Mouse (Mus musculus) intestine, embryonic 16.5 days (tissue): ENCODE measurements at regions not wholly inside any gene's neighbourhood (a gene's known extent, or its start where the extent isn't known, plus 50 kb on each side); places are given as distances from the start of the nearest gene placed in this dataset.

Source experiments
- ATAC-seq: fragments of 200-750 bp; cut with Nextera tagmentation; 2 replicates; pipeline ENCODE4 v1.8.0; 2017; ENCODE audit warnings: moderate TSS enrichment, moderate library complexity
- H3K27ac ChIP-seq: fragments of 300-500 bp; sonication (generic); 2 replicates; pipeline ENCODE4 v1.5.1; 2014; ENCODE audit warnings: mild to moderate bottlenecking, low read length
- H3K27me3 ChIP-seq: fragments of 300-500 bp; sonication (generic); replicated peaks from 2 replicates; pipeline ENCODE4 v1.6.1; 2014; ENCODE audit warnings: low read length, control low read depth, mixed read lengths; ENCODE audit not compliant: control insufficient read depth, insufficient read depth
- H3K36me3 ChIP-seq: fragments of 300-500 bp; sonication (generic); 2 replicates; pipeline ENCODE4 v1.6.1; 2014; ENCODE audit warnings: low read length, control low read depth; ENCODE audit not compliant: control insufficient read depth, insufficient read depth
- H3K4me1 ChIP-seq: fragments of 300-500 bp; sonication (generic); 2 replicates; pipeline ENCODE4 v1.6.1; 2014; ENCODE audit warnings: low read length, control low read depth, mixed read lengths; ENCODE audit not compliant: control insufficient read depth, insufficient read depth
- H3K4me2 ChIP-seq: fragments of 300-500 bp; sonication (generic); 2 replicates; pipeline ENCODE4 v1.6.1; 2014; ENCODE audit warnings: low read depth, low read length, control low read depth
- H3K4me3 ChIP-seq: fragments of 300-500 bp; sonication (generic); 2 replicates; pipeline ENCODE4 v1.5.1; 2014; ENCODE audit warnings: mild to moderate bottlenecking, low read length
- H3K9ac ChIP-seq: fragments of 300-500 bp; sonication (generic); 2 replicates; pipeline ENCODE4 v1.6.1; 2014; ENCODE audit warnings: low read depth, low read length
- H3K9me3 ChIP-seq: fragments of 300-500 bp; sonication (generic); 2 replicates; pipeline ENCODE4 v1.6.1; 2016; ENCODE audit warnings: low read length, control low read depth; ENCODE audit not compliant: control insufficient read depth
- WGBS: fragments of 180-500 bp; shearing (Covaris S2); extraction: QIAGEN DNeasy Blood & Tissue Kit; methylation state at CpG from one replicate; pipeline ENCODE4 v1.1.7; 2014; 5-methylcytosine and 5-hydroxymethylcytosine counted together

DNA sequence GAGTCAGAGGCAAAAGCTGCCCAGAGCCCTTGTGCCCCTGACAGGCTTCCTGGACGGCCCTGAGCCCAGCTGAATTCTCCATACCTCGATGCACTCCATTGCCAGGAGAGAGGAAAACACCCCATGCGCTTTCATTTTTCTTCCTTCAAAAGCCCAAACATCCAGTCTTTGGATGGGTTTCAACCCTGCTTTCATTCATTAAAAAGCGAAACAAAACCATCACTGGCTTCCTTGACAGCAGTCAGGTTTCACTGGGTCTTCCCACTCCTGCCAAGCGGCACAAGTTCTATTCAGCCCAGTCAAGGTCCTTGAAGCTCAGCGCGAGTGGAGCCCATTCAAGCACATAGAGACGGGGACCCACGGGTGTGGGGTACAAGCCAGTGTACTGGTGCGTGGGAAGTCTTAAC, 348.8 kb downstream of the Ankrd50 start:
- no peak overlapping the region for H3K27ac ChIP-seq

DNA sequence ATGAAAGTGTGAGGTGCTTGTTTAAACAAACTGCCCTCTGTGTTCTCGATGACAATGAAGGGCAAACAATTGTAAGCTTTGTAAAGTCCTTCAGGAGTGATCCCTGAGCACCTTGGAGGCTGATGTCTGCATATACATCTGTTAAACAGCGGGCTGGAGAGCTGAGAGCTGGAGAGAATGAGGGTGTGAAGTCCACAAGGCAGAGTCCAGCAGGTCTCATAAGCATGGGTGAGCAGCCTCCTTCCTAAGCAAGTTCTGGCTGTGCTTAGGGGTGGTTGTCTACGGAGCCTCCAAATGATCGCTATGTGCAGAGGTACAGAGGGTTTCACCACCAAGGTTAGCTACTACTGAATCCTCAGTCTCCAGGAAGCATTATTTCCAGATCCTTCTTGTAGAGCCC, 350.2 kb downstream of the Ankrd50 start:
- 74% methylated on average over 4 of the region's 4 CpGs for WGBS
- Histone ChIP-seq H3K9ac (no peak overlapping the region), H3K36me3 (no peaks in the 10 kb centered on the region), H3K4me2 (no peak overlapping the region), H3K9me3 (no peaks in the 10 kb centered on the region), H3K4me1 (peaks cover 3% of the 10 kb centered on the region; the same call in 1 of the 2 replicates), H3K4me3 (no peak overlapping the region), H3K27me3 (no peaks in the 10 kb centered on the region), H3K27ac (no peak overlapping the region)
- no peak for ATAC-seq

More for the DNA sequence above, 348.8 kb downstream of the Ankrd50 start:
- WGBS, result 85% methylated on average over 10 of the region's 10 CpGs
- H3K4me2 ChIP-seq, result no peak overlapping the region
- H3K27me3 ChIP-seq, result no peaks in the 10 kb centered on the region
- no peak overlapping the region for H3K4me3 ChIP-seq
- ATAC-seq, result no peak
- no peak overlapping the region for H3K9ac ChIP-seq
- peaks cover 3% of the 10 kb centered on the region; the same call in 1 of the 2 replicates for H3K4me1 ChIP-seq
- no peaks in the 10 kb centered on the region for H3K9me3 ChIP-seq
- H3K36me3 ChIP-seq, result no peaks in the 10 kb centered on the region

DNA sequence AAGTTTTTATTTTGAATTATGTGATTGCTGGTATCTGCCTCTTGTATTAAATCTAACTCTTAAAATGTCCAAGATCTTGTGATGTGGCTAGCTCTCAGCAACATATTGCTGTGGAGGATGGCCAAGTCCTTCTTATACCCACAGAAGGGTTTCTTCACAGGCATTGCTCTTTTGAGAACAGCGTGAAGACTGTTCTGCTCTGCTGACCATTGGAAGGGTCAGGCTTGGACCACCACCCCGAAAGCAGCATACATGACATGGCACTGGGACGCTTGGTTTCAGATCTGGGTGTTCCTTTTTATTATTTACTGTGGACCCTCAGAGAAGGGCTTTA, 352.8 kb downstream of the Ankrd50 start:
- Histone ChIP-seq H3K4me1 (peaks cover 3% of the 10 kb centered on the region; the same call in 1 of the 2 replicates), H3K4me2 (no peak overlapping the region), H3K36me3 (no peaks in the 10 kb centered on the region), H3K27me3 (no peaks in the 10 kb centered on the region), H3K4me3 (no peak overlapping the region), H3K9me3 (no peaks in the 10 kb centered on the region), H3K9ac (no peak overlapping the region), H3K27ac (no peak overlapping the region)
- no peak for ATAC-seq
- WGBS, result 87% methylated on average over 3 of the region's 3 CpGs

DNA sequence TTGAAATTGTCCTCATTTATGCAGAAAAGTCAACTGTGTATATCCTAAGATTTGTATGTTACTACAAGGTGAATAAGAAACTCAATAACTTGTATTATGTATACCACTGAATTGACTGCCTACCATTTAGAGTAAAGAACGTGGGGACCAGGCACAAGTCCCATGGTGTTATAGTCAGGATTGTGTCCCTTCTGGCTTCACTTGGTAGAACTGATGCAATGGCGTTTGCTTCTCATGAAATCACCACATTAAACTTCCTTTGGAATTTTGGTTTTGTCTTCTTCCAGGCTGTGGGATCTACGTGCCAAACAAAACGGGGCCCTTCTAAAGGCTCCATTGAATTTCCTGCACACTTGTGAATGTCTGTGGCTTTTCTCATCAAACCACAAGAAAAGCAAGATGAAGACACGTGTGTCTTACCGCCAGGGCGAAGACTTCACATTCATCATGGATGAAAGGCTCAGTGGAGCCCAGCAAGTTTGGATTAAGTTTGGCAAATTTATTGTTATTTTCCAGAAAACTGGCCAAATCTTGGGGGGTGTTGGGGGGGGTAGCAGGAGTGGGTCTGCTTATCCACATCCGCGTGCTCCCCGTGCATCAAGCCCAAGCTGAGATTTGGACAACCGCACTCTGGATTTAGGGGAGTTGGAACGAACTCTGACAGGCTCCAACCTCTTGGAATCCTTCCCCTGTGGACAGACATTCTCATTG, 353.3 kb downstream of the Ankrd50 start:
- Histone ChIP-seq H3K9me3 (no peaks in the 10 kb centered on the region), H3K4me1 (peaks cover 3% of the 10 kb centered on the region; the same call in 1 of the 2 replicates), H3K9ac (no peak overlapping the region), H3K36me3 (no peaks in the 10 kb centered on the region), H3K4me2 (no peak overlapping the region), H3K27ac (no peak overlapping the region), H3K4me3 (no peak overlapping the region), H3K27me3 (no peaks in the 10 kb centered on the region)
- WGBS, result 72% methylated on average over 12 of the region's 12 CpGs
- no peak for ATAC-seq

DNA sequence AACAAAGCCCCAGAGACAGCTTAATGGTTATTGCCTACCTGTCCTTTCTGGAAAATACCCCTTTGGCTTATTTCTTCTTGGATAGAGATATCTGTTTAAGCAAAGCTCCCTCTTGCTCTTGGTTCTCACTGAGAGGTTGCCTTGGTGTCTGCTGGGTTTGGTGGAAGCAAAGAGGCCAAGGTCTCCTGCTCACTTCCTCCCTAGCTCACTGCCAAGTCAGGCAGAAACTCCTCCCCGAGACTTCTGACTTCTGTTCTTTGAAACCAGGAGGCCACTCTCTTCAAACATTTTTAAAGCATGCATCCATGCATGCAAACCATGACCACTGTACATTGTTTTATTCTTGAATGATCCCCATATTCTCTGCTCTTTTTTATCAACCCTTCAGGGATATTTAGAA, 354.6 kb downstream of the Ankrd50 start:
- peaks cover 3% of the 10 kb centered on the region; the same call in 1 of the 2 replicates for H3K4me1 ChIP-seq
- no peak for ATAC-seq
- H3K9me3 ChIP-seq, result no peaks in the 10 kb centered on the region
- no peak overlapping the region for H3K4me2 ChIP-seq
- no peaks in the 10 kb centered on the region for H3K27me3 ChIP-seq
- no peak overlapping the region for H3K4me3 ChIP-seq
- no peaks in the 10 kb centered on the region for H3K36me3 ChIP-seq
- H3K9ac ChIP-seq, result no peak overlapping the region
- H3K27ac ChIP-seq, result no peak overlapping the region
- 72% methylated on average over 1 of the region's 1 CpGs for WGBS

DNA sequence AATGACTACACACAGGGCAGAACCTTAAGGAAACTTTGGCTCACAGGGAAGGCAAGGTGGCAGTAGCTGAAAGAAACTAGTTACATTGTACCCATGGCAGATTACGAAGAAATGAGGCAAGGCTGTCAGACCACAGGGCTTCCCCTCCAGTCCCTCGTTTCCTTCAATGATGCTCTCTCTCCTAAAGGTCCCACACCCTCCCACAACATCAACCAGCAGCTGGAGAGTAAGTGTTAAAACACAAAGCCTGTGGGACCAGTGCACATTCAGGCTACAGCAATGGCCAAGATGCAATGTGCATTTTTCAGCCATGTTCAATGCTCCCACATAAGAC, 355.5 kb downstream of the Ankrd50 start:
- ATAC-seq, result no peak
- no peak overlapping the region for H3K4me3 ChIP-seq
- no peak overlapping the region for H3K4me2 ChIP-seq
- peaks cover 3% of the 10 kb centered on the region; the same call in 1 of the 2 replicates for H3K4me1 ChIP-seq
- no peaks in the 10 kb centered on the region for H3K9me3 ChIP-seq
- no peak overlapping the region for H3K27ac ChIP-seq
- H3K36me3 ChIP-seq, result no peaks in the 10 kb centered on the region
- 90% methylated on average over 2 of the region's 2 CpGs for WGBS
- no peaks in the 10 kb centered on the region for H3K27me3 ChIP-seq
- H3K9ac ChIP-seq, result no peak overlapping the region

DNA sequence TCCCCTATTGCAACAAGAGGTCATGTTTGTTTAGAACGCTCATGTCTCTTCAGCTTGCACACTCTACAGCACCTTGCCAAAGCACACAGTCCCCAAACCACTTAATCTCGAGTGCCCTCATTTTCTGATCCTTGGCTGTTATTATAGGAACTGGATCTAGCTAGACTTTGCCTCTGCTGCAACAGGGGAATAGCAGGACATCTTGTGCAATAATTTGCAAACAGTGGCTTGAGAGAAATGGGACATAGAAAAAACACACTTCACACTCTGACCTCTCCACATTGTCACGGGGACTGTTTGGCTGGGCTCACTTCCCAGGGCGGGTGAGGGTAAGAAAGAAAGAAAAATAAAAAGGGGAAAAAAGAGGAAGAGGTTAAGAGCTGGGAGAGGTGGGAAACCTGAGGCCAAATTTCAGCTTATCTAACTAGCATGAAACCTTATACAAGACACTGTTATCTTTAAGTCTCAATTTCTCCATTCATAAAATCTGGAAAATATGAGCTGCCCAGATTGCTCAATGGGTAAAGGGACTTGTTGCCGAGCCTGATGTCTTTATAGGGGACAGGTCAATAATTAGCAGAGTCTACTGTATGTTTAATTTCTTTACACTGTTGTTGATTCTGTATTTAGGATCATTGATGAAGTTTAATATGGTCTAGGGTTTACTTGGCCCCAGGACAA, 356.0 kb downstream of the Ankrd50 start:
- no peaks in the 10 kb centered on the region for H3K9me3 ChIP-seq
- no peak overlapping the region for H3K9ac ChIP-seq
- ATAC-seq, result peak; percentile 65
- H3K27ac ChIP-seq, result no peak overlapping the region
- 54% methylated on average over 5 of the region's 5 CpGs for WGBS
- peaks cover 3% of the 10 kb centered on the region; the same call in 1 of the 2 replicates for H3K4me1 ChIP-seq
- no peak overlapping the region for H3K4me3 ChIP-seq
- H3K36me3 ChIP-seq, result no peaks in the 10 kb centered on the region
- H3K4me2 ChIP-seq, result no peak overlapping the region
- H3K27me3 ChIP-seq, result no peaks in the 10 kb centered on the region

DNA sequence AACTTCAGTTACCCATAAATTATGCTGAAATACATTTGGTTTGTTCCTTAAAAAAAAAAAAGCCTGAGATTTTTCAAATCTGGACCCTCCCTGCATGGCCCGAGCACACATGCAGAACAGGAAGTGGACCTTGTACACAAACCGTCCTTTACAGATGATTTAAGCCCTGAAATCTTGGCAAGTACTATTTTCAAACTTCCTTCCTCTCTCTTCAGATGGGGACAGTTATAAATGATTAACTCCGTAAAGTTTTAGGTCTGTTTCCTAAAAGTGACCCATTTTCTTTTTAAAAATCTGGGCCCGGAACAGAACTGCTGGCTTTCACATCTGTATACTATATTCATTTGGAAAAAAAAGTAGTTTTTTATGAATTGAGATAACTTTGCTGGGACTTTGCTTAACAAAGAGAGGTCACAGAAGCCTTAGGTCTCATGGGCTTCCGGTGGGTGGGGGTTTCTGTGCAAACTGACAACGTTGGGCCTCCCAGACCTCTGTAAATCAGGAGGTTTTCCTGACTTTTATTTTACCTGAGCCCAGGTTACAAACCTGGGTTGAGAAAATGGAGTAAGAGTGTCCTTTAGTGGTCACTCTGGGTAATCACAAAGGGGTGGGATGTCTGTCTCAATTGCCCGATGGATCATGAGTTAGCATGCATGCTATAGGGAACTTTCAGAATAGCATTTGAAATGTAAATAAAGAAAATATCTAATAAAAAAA, 368.4 kb downstream of the Ankrd50 start:
- no peaks in the 10 kb centered on the region for H3K9me3 ChIP-seq
- peaks cover 5% of the 10 kb centered on the region; the same call in 1 of the 2 replicates for H3K4me1 ChIP-seq
- no peaks in the 10 kb centered on the region for H3K36me3 ChIP-seq
- peak overlapping the region; percentile 70 for H3K27ac ChIP-seq
- H3K27me3 ChIP-seq, result no peaks in the 10 kb centered on the region
- no peak overlapping the region for H3K9ac ChIP-seq
- H3K4me2 ChIP-seq, result peak overlapping the region; percentile 25; the same call in 1 of the 2 replicates
- H3K4me3 ChIP-seq, result no peak overlapping the region
- peak; percentile 92 for ATAC-seq
- 18% methylated on average over 7 of the region's 7 CpGs for WGBS

DNA sequence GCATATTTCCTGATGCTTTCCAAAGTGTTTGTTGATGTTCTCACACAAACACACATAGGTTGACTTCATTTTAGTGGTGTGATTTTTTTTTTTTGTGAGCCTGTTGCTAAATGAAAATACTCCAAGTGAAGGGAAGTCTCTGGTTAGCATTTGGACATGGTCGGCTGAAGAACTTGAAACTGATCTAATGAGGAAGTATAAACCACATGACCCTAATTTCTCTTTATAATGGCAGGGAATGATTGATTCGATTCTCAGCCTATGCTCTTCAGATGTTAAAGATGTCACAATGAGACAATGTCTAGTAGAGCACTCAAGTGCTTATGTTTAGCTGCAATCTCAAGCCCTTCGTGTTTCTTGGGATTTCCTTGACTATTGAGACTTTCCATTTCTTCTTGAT, 372.1 kb downstream of the Ankrd50 start:
- peaks cover 5% of the 10 kb centered on the region; the same call in 1 of the 2 replicates for H3K4me1 ChIP-seq
- WGBS, result 88% methylated on average over 3 of the region's 3 CpGs
- ATAC-seq, result no peak
- H3K36me3 ChIP-seq, result no peaks in the 10 kb centered on the region
- H3K27ac ChIP-seq, result no peak overlapping the region
- H3K9me3 ChIP-seq, result no peaks in the 10 kb centered on the region
- H3K9ac ChIP-seq, result no peak overlapping the region
- H3K27me3 ChIP-seq, result no peaks in the 10 kb centered on the region
- H3K4me2 ChIP-seq, result no peak overlapping the region
- no peak overlapping the region for H3K4me3 ChIP-seq
